Mouse (Mus musculus): ENCODE data around the gene Vax1. TPM values are rescaled to one million over a fixed set of nuclear protein-coding genes. Genes with fewer than 3 reads are reported as not detected.
A peak's percentile ranks its signal among the peaks of the same experiment; 100 is the strongest.

The Vax1 gene
- total RNA-seq, 2 experiments from 2014 or later, result not detected

DNA sequence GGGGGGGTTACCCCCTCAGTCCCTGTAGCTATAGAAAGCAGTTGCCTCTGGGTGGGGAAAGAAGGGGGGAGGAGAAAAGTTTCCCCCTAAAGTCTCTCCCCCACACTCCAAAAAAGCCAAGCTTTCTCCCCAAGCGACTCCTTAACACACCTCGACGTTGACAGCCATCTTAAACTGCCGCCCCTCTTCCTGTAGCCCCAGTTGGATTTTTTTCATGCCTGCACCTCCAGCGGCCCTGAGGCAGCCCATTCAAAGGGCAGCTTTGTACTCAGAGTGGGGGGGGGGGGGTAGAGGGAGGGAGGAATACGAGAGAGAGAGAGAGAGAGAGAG, 875 bp upstream of the Vax1 start:
- no peak for DNase-seq (ENCODE audit: low spot score in 2 of 2)

DNA sequence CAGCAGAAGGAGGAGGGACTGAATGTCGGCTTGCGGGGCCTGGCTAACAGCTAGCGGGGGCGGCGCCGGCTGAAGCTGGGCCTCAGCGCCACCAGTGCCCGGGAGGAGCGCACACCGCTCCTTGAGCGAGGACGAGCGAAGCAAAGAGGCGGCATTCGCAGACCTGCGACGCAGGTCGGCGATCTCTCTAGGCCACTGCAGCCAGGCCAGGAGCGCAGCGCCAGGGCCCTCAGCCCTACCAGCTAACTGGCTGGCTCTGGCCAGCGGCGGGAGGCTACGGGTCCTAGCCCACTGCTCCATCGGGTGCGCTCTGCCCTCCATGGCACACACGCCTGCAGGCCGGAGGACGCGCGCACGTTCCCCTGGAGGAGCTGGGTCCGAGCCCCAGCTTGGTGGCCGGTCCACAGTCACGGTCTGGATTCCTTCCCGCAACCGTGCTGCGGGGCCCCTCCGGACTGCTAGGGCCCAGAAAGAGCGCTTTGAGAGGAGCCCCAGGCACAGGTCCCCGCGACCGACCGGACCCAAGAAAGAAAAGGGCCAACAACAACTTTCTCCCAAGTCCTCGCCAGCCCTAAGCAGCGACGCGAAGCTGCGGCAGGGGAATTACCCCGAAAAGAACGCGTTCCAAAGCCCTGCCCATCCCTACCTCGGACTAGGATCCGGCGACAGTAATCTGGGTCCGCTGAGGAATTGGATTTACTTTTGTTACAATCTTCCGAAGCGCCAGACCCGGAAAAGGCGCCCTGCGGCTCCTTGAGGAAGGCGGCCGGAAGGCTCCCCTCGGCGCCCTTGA, 517 bp downstream of the Vax1 start:
- DNase-seq (ENCODE audit: low spot score in 2 of 2), result peak in 1 of 2 experiments; percentile 18

DNA sequence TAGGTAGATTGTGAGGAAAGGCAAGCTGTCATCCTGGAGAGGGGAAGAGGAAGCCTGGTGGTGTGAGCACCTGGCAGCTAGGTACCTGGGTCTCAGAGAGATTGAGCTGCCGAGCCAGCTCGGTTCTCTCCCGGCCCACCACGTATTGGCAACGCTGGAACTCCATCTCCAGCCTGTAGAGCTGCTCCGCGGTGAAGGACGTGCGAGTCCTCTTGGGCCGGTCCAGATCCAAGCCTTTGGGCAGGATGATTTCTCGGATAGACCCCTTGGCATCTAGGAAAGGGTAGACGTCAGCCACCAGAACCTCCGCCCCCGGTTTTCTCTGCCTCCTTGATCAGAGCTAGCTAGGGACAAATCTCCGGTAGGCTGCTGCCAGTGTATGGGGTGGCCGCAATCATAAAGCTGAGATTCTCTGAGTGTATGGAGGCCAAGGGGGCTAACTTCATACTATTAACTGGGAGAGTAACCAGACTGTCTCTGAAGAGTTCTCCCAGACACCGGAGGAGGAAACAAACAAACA, 1.4 kb downstream of the Vax1 start:
- no peak for DNase-seq (ENCODE audit: low spot score in 2 of 2)

DNA sequence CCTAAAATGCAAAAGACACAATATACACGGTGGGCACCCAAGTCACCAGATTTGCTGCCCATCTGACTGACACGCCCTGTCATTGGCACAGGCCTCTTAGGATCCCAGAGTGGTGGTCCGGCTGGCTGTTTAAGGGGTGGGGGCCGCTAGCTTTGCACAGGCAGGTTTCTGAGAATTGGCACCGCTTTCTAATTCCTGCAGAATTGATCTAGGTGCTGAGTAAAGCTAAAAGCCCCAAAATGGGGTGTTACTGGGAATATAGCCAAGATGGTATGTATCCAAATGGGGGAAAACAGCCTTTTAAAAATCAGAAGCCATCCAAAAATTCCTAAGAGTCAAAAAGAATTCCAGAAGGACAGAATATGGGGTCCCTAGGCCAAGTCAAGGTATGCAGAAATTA, 2.0 kb downstream of the Vax1 start:
- no peak for DNase-seq (ENCODE audit: low spot score in 2 of 2)

DNA sequence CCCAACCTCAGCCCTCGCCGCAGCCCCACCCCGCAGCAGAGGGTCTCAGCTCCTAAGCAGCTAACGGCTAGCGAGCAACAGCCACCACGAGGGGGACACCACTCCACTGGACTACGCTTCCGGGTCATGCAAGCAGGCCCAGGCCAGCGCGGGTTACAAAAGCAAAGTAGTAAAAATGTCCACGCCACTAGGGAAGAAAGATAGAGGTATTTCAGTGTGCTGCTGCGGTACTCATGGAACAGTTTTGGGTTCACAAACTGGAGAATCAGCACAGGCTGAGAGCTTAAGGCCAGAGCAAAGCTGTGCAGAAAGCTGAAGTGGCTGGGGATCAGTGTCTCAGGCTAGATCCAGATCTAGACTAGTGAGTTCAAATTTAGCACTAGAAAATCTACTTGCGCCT, 3.0 kb downstream of the Vax1 start:
- no peak for DNase-seq (ENCODE audit: low spot score in 2 of 2)

DNA sequence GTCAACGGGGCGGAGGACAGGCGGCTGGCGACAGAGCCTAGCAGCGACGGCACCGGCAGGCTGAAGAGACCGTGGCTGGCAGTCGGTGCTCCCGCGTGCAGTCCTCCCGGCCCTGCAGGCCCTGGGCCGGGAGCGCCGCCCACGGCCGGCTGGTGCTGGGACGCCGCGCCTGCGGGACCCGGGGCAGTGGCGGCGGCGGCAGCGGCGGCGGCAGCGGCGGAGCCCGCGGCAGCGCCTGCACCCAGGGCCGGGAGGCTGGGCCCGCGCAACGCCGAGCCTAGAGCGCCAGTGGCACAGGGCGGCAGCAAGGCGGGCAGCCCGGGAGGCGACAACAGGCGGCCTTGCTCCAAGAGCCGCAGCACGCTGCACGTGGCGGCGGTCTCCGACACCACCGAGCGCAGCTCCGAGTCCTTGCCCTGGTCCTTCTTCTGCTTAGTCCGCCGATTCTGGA, 3.5 kb downstream of the Vax1 start:
- DNase-seq (ENCODE audit: low spot score in 2 of 2), result peak; percentile 18 to 28

DNA sequence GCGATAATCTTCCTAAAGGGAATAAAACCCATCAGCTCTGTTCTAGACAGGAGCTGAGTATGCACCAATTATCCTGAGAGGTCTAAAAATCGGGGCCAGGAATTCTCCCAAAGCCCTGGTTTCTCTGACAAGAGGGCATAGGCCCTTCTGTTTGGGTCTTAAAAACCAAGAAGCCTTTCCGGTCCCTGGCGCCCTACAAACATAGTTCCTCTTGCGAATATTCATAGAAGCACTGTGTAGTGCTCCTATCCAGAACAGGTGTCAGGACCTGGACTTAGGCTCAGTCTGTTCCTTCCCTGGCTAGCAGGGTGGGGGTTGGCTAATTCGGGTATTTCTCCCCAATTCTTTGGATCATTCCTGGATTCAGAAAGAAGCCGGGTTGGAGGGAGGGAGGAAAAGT, 4.3 kb downstream of the Vax1 start:
- no peak for DNase-seq (ENCODE audit: low spot score in 2 of 2)

DNA sequence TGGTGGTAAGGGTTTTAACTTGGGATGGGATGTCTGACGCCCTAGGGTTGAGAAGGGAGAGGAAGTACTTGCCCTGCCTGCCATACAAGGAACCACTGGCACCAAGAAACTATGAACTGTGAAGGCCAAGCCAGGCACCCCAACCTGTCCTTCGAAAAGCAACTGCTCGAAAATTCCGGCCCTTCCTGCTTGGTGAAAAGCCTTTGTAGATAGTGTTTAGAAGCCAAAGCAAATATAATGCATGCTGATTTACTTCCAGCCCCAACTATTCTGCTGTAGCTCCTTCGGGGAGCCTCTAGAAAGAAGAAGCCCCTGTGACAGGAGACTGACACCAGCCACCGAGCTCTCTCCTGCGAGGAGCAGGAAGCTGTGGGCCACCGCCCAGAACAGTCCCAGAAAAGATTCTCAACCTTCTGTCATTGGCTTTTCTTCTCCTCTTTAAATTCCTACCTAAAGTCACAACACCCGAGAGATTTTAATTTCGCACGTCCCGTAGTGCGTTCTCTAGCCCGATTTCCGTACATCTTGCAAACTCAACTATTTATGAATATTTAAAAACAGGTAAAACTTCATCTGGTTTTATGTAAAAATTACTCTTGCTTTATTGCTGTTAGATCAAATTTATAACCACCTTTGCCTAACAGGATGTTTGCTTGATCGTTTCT, 4.8 kb downstream of the Vax1 start:
- DNase-seq (ENCODE audit: low spot score in 2 of 2), result no peak

DNA sequence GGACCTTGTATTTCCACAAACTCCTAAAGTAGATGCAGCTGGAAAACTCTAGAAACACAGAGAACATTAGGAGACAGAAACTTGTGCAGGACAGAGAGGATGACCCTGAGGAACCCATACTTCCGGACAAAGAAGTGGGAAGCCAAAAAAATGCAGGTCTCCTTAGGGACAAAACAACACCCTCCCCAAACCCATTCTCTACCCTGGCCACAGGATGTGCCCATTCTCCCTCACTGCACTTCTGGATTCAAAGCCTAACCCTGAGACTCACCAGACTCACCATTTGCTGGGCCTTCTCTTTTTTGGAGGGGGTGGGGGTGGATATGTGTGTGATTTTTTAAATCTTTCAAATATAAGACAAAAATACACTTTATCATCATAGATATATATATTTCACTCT, 5.7 kb downstream of the Vax1 start:
- no peak for DNase-seq (ENCODE audit: low spot score in 2 of 2)

DNA sequence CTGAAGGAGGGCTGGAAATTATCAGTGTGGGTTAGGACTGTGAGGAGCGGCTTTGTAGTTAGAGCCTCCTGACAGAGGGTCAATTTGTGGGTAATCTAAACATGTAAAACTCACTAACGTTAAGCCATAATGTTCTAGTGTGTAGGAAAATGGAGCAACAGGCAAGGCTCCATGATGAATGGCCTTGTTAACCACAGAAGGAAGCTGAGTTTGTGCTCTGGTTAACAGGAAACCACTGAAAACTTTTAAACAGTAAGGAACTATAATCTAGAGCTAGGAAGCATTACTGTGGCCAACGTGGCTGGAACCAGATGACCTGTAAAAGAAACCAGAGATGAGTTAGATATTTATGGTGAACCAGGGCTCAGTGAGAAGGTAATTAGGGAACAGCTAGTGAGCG, 13.2 kb downstream of the Vax1 start:
- no peak for DNase-seq (ENCODE audit: low spot score in 2 of 2)

DNA sequence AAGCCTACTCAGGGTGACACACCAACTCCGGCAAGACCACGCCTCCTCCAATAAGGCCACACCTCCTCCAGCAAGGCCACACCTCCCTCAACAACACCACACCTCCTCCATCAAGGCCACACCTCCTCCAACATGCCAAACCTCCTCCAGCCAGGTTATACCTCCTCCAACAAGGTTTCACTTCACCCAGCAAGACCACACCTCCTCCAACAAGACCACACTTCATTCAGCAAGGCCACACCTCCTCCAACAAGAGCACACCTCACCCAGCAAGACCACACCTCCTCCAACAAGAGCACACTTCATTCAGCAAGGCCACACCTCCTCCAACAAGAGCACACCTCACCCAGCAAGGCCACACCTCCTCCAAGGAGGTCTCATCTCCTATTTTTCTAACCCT, 15.7 kb downstream of the Vax1 start:
- DNase-seq (ENCODE audit: low spot score in 2 of 2), result no peak

DNA sequence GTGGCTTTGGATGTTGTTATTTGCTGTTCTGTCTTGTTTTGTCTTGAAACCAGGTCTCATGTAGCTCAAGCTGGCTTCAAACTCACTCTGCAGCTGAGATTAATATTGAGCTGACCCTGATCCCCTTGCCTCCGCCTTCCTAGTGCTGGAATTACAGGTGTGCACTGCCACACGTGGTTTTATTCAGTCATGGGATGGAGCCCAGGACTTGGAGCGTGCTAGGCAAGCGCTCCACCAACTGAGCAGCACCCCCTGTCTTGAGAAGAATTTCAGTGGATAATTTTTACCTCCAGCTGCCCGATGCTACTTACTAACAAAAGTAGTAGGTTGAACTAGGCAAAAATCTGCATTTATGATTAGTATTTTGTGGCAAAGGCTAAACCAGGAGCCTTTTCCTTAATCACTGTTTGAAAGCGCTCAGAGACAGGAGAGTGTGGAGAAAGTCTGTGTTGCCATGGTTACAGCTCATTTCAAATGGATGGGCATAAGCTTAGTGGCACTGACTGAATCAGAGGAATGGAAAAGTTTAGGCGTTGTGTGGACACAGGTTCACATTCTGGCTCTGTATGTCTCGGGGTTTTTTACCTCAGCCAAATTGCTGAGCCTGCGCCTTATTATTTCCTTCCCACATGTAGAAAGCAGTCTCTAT, 24.2 kb downstream of the Vax1 start:
- DNase-seq (ENCODE audit: low spot score in 2 of 2), result no peak

DNA sequence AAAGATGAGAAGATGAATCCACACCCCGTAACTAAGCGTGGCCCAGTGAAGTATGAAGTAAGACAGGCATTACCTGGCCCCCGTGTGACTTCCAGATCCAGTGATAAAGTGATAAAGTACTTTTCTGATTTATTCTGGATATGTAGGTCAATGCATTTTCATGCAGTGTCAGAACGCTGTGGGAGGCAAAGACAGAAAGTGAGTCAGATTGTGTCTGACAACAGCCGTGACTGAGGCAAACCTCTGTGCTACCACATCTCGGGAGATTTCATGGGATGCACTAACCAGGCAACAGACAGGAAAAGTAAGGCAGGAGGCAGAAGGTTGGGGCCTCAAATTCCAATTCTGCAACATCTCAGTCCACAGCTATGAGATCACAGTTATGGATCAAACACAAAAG, 24.8 kb downstream of the Vax1 start:
- no peak for DNase-seq (ENCODE audit: low spot score in 2 of 2)

DNA sequence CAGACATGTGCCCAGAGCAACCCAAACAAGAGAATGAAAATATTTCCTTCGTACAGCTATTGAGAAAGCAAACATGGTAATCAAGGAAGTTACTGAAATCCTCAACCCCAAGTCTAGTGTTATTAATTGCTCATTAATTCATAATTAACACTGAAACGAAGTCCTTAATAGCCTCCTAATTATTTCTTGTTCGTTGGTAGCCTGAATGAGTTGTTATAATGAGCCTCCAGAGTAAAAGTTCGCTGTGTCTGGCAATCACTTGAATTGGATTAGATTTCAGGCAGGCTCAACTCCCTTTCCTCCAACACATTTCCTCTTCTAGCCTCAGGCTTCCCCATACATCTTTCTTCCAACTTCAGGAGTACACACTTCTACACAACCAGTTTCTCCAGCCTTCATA, 27.6 kb downstream of the Vax1 start:
- no peak for DNase-seq (ENCODE audit: low spot score in 2 of 2)

DNA sequence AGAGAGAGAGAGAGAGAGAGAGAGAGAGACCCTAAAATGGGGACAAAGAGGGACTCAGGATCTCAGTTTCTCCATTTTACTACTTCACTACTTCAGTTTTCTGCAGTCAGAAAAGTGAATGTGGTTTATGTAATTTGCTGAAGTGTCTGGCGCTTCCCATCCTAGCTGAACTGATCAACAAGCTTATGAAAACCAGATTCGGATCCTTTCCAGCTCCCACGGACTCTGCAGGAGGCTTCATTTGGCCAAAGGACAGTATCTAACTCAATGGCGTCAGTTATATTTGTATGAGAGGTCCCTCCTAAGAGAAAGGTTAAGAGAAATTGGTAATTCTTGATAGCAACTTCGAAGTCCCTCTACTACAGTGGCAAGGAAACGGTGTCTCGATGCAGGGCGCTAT, 34.5 kb downstream of the Vax1 start:
- no peak for DNase-seq (ENCODE audit: low spot score in 2 of 2)

DNA sequence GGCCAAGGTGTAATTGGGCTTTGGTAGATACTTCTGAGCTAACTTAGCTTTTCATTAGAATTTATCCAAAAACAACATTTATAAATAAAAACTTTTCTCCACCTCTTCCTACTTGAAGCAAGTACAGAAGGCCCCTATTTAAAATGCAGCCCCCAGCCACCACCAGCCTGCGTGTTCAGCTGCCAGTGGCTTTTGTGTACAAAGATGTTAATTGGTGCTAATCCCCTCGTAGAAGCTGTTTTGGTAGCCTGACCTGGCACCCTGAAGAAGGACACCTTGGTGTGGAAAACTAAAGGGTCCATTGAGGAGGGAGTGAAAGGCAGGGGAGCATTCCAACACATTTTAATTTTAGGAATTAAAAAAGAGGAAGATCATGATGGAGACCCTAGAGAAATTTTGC, 34.9 kb downstream of the Vax1 start:
- DNase-seq (ENCODE audit: low spot score in 2 of 2), result no peak

DNA sequence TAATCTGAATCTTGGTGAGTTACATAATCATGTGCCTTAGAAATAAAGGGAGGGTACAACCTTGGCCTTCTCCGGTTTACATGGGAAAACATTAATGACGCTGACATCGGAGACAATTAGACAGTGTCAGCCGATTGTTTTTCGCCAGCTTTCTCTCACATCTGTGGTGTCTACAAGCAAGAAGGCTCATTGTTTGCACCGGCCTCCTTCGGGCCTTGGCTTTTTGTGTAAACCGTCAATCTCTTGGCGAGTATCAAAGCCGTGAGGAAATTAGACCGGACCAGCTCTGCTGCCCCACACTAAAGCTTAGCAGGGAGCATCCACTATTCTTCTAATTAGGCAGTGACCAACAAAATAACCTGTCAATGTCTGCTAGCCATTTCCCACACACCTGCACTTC, 36.7 kb downstream of the Vax1 start:
- no peak for DNase-seq (ENCODE audit: low spot score in 2 of 2)

DNA sequence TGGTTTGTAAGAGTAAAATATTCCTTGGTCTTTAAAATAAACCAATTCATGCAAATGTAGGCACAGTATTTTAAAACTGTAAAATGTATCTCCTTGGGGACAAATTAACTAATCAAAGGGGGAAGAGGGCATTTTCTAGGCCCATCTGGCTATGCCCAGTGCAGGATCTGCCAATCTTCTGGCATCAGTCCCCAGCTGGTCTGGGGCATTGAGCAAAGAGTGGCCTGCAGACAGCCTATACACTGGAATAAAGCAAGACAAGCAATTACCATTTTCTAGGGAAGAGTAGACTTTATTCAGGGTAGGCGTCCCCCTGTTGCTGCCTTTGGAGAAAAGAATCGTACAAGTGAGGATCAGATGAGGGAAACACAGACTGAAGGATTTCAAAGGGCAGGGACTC, 40.2 kb downstream of the Vax1 start:
- no peak for DNase-seq (ENCODE audit: low spot score in 2 of 2)

DNA sequence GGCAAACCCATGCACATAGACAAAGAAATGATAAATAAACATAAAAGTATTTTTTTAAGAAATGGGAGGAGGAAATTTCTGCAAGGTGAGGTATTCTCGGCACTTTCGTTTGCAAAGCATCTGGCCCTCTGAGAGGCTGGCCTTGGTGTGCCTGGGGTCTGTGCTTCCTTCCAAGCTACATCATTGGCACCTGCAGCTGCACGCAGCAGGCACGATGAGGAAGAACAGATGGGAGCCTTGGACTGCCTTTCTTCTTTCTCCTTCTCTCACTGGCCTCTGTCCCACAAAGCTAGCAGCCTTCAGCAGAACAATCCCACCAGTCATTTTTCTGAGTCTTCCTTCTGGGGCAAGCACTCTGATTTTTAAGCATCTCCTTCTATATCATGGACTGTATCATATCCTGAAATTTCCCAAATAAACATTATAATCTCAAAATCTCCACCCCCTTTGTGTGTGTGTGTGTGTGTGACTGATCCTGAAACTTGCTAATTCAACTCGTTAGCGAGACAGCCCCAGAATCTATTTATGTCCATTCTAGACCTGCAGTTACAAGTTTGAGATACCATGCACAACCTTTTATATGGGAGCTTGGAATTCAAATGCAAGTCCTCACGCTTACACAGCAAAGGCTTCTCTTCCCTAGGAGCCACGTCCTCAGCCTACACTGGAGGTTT, 41.2 kb downstream of the Vax1 start:
- no peak for DNase-seq (ENCODE audit: low spot score in 2 of 2)

DNA sequence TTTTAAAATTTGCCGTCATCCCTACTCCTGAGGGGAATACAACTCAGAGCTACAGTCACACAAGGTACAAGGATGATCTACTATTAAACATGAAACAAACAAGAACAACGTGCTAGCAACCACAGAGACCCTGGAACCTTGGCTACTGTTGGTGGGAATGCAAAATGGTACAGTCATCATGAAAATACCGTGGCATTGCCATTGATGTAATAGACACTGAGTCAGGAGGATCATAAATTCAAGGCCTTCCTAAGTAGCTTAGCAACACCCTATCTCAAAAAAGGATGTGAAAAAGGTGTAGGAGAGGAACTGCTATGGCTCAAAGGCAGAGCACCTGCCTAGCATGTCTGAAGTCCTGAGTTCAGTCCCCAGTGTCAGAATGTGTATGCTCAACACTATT, 42.4 kb downstream of the Vax1 start:
- no peak for DNase-seq (ENCODE audit: low spot score in 2 of 2)
